Mouse (Mus musculus): ENCODE measurements around the gene Lgals7. TPM values are rescaled to one million over a fixed set of nuclear protein-coding genes. Genes with fewer than 3 reads are reported as not detected.

Lgals7 gene
- polyA plus RNA-seq, 1 experiment from 2014 or later = 3.5 TPM

GRCm38 (mm10) chr7:28832137-28832536 is 31.5 kb upstream of the Lgals7 start:
- no peak overlapping the region for H3K27ac ChIP-seq
- 83% methylated on average over 6 of the region's 6 CpGs for WGBS
- H3K4me3 ChIP-seq = no peak overlapping the region
- no peak for ATAC-seq (ENCODE audit: low FRiP score)
- no peak overlapping the region for H3K9ac ChIP-seq
- H3K4me1 ChIP-seq = no peaks in the 10 kb centered on the region
- no peak overlapping the region for H3K4me2 ChIP-seq (replicated peaks)
- H3K9me3 ChIP-seq (replicated peaks) = no peaks in the 10 kb centered on the region
- no peaks in the 10 kb centered on the region for H3K27me3 ChIP-seq
- H3K36me3 ChIP-seq = peaks cover 25% of the 10 kb centered on the region

GRCm38 (mm10) chr7:28833723-28834347 is 29.8 kb upstream of the Lgals7 start, which contains the start of gene Lgals4:
Gene Lgals4 (plus strand): TSS chr7:28833854.
- Histone ChIP-seq H3K4me1 (no peaks in the 10 kb centered on the region), H3K4me3 (no peak within 1 kb of the TSS), H3K9ac (no peak within 1 kb of the TSS), H3K27me3 (no peaks in the 10 kb centered on the region), H3K36me3 (peaks cover 25% of the 10 kb centered on the region), H3K9me3 (replicated peaks) (no peaks in the 10 kb centered on the region), H3K4me2 (replicated peaks) (no peak within 1 kb of the TSS), H3K27ac (no peak within 1 kb of the TSS)
- 89% methylated on average over 6 of the region's 6 CpGs for WGBS
- ATAC-seq (ENCODE audit: low FRiP score) = no peak

- Histone ChIP-seq H3K4me3 (no peak overlapping the region), H3K4me1 (no peaks in the 10 kb centered on the region)
- WGBS = 81% methylated on average over 5 of the region's 5 CpGs
Measured at GRCm38 (mm10) chr7:28836936-28837335, 26.7 kb upstream of the Lgals7 start.

GRCm38 (mm10) chr7:28838331-28838730 is 25.3 kb upstream of the Lgals7 start:
- Histone ChIP-seq H3K36me3 (no peaks in the 10 kb centered on the region), H3K27ac (no peak overlapping the region), H3K27me3 (no peaks in the 10 kb centered on the region), H3K4me2 (replicated peaks) (no peak overlapping the region), H3K9me3 (replicated peaks) (no peaks in the 10 kb centered on the region), H3K4me1 (no peaks in the 10 kb centered on the region), H3K9ac (no peak overlapping the region), H3K4me3 (no peak overlapping the region)
- 85% methylated on average over 9 of the region's 9 CpGs for WGBS
- ATAC-seq (ENCODE audit: low FRiP score) = no peak

More at GRCm38 (mm10) chr7:28836936-28837335, 26.7 kb upstream of the Lgals7 start:
- ATAC-seq (ENCODE audit: low FRiP score) = no peak
- Histone ChIP-seq H3K36me3 (peaks cover 2% of the 10 kb centered on the region; the same call in 1 of the 2 replicates), H3K4me2 (replicated peaks) (no peak overlapping the region), H3K27me3 (no peaks in the 10 kb centered on the region), H3K27ac (no peak overlapping the region), H3K9me3 (replicated peaks) (no peaks in the 10 kb centered on the region), H3K9ac (no peak overlapping the region)

GRCm38 (mm10) chr7:28847273-28847672 is 16.4 kb upstream of the Lgals7 start:
- 83% methylated on average over 1 of the region's 1 CpGs for WGBS
- Histone ChIP-seq H3K4me2 (replicated peaks) (no peak overlapping the region), H3K4me1 (no peaks in the 10 kb centered on the region), H3K36me3 (no peaks in the 10 kb centered on the region), H3K4me3 (no peak overlapping the region), H3K27me3 (no peaks in the 10 kb centered on the region), H3K9ac (no peak overlapping the region), H3K9me3 (replicated peaks) (0 out of 2 replicates have a peak, but pooled peaks cover 5% of the 10 kb centered on the region), H3K27ac (no peak overlapping the region)
- no peak for ATAC-seq (ENCODE audit: low FRiP score)

- Histone ChIP-seq H3K9ac (no peak overlapping the region), H3K4me3 (no peak overlapping the region), H3K36me3 (no peaks in the 10 kb centered on the region), H3K4me2 (replicated peaks) (no peak overlapping the region), H3K27ac (no peak overlapping the region), H3K4me1 (no peaks in the 10 kb centered on the region), H3K27me3 (no peaks in the 10 kb centered on the region), H3K9me3 (replicated peaks) (0 out of 2 replicates have a peak, but pooled peaks cover under 1% of the 10 kb centered on the region)
- 53% methylated on average over 1 of the region's 1 CpGs for WGBS
- ATAC-seq (ENCODE audit: low FRiP score) = no peak
Measured at GRCm38 (mm10) chr7:28849700-28850236, 13.9 kb upstream of the Lgals7 start.

GRCm38 (mm10) chr7:28850642-28851041 is 13.0 kb upstream of the Lgals7 start:
- 79% methylated on average over 4 of the region's 4 CpGs for WGBS
- Histone ChIP-seq H3K4me1 (no peaks in the 10 kb centered on the region), H3K4me2 (replicated peaks) (no peak overlapping the region), H3K27me3 (no peaks in the 10 kb centered on the region), H3K9ac (no peak overlapping the region), H3K4me3 (no peak overlapping the region), H3K36me3 (no peaks in the 10 kb centered on the region), H3K27ac (no peak overlapping the region), H3K9me3 (replicated peaks) (no peaks in the 10 kb centered on the region)
- ATAC-seq (ENCODE audit: low FRiP score) = no peak

GRCm38 (mm10) chr7:28859953-28860352 is 3.7 kb upstream of the Lgals7 start:
- peaks cover 5% of the 10 kb centered on the region; the same call in 1 of the 2 replicates for H3K9me3 ChIP-seq (replicated peaks)
- H3K9ac ChIP-seq = no peak overlapping the region
- H3K27ac ChIP-seq = no peak overlapping the region
- no peak overlapping the region for H3K4me2 ChIP-seq (replicated peaks)
- 0 out of 2 replicates have a peak, but pooled peaks cover 3% of the 10 kb centered on the region for H3K27me3 ChIP-seq
- no peak overlapping the region for H3K4me3 ChIP-seq
- no peak for ATAC-seq (ENCODE audit: low FRiP score)
- 90% methylated on average over 2 of the region's 2 CpGs for WGBS
- H3K36me3 ChIP-seq = no peaks in the 10 kb centered on the region
- peaks cover 6% of the 10 kb centered on the region; the same call in 1 of the 2 replicates for H3K4me1 ChIP-seq

GRCm38 (mm10) chr7:28860898-28861297 is 2.8 kb upstream of the Lgals7 start:
- 0 out of 2 replicates have a peak, but pooled peaks cover 3% of the 10 kb centered on the region for H3K27me3 ChIP-seq
- no peak overlapping the region for H3K9ac ChIP-seq
- peaks cover 5% of the 10 kb centered on the region; the same call in 1 of the 2 replicates for H3K9me3 ChIP-seq (replicated peaks)
- ATAC-seq (ENCODE audit: low FRiP score) = no peak
- H3K27ac ChIP-seq = no peak overlapping the region
- WGBS = 88% methylated on average over 6 of the region's 6 CpGs
- H3K36me3 ChIP-seq = no peaks in the 10 kb centered on the region
- no peak overlapping the region for H3K4me3 ChIP-seq
- H3K4me2 ChIP-seq (replicated peaks) = no peak overlapping the region
- peaks cover 10% of the 10 kb centered on the region; the same call in 1 of the 2 replicates for H3K4me1 ChIP-seq

- Histone ChIP-seq H3K27me3 (0 out of 2 replicates have a peak, but pooled peaks cover 3% of the 10 kb centered on the region), H3K9ac (no peak overlapping the region), H3K4me1 (peaks cover 14% of the 10 kb centered on the region; the same call in 1 of the 2 replicates), H3K36me3 (no peaks in the 10 kb centered on the region), H3K9me3 (replicated peaks) (peaks cover 5% of the 10 kb centered on the region; the same call in 1 of the 2 replicates), H3K4me3 (no peak overlapping the region), H3K27ac (no peak overlapping the region), H3K4me2 (replicated peaks) (no peak overlapping the region)
- WGBS = 83% methylated on average over 15 of the region's 15 CpGs
- ATAC-seq (ENCODE audit: low FRiP score) = no peak
Measured at GRCm38 (mm10) chr7:28862817-28863499, 695 bp upstream of the Lgals7 start.

GRCm38 (mm10) chr7:28864288-28864750 is 666 bp downstream of the Lgals7 start:
- H3K27me3 ChIP-seq = 0 out of 2 replicates have a peak, but pooled peaks cover 3% of the 10 kb centered on the region
- H3K9me3 ChIP-seq (replicated peaks) = peaks cover 5% of the 10 kb centered on the region; the same call in 1 of the 2 replicates
- H3K4me1 ChIP-seq = peaks cover 14% of the 10 kb centered on the region; the same call in 1 of the 2 replicates
- no peaks in the 10 kb centered on the region for H3K36me3 ChIP-seq
- no peak overlapping the region for H3K9ac ChIP-seq
- no peak overlapping the region for H3K4me3 ChIP-seq
- ATAC-seq (ENCODE audit: low FRiP score) = no peak
- H3K27ac ChIP-seq = no peak overlapping the region
- WGBS = 48% methylated on average over 9 of the region's 9 CpGs
- no peak overlapping the region for H3K4me2 ChIP-seq (replicated peaks)
